Mouse (Mus musculus): Measurements from ENCODE around the gene Rab11fip5. TPM values are rescaled to one million over a fixed set of nuclear protein-coding genes. Genes with fewer than 3 reads are reported as not detected.
A peak's percentile ranks its signal among the peaks of the same experiment; 100 is the strongest.

Rab11fip5 gene
- polyA plus RNA-seq (2012; rRNA removed), result 3.0 and 3.8 TPM in 2 replicates

GRCm38 (mm10) chr6:85373951-85374733, at the start of gene Rab11fip5:
Gene Rab11fip5, minus strand, starts transcription at chr6:85374634.
- WGBS, result 5% methylated on average over 80 of the region's 80 CpGs
- Histone ChIP-seq H3K4me3 (ENCODE audit: low read depth, low read length) (peak within 1 kb of the TSS; percentile 83), H3K27ac (ENCODE audit: insufficient read depth, low read depth, low read length) (no peak within 1 kb of the TSS), H3K36me3 (ENCODE audit: control insufficient read depth, insufficient read depth, low read length) (no peaks in the 10 kb centered on the region), H3K27me3 (ENCODE audit: control insufficient read depth, insufficient read depth, low read length) (peaks cover 2% of the 10 kb centered on the region; the same call in 1 of the 2 replicates), H3K4me1 (ENCODE audit: control insufficient read depth, insufficient read depth, insufficient read length, low read length) (peaks cover 6% of the 10 kb centered on the region)
- TF ChIP-seq POLR2A (IDR thresholded peaks at IDR 0.05; ENCODE audit: low read depth, low read length), result no peak
- no peak for TF ChIP-seq CTCF (IDR thresholded peaks at IDR 0.05; ENCODE audit: extremely low read depth, insufficient read length, insufficient replicate concordance, low read depth, low read length)

- 0 out of 2 replicates have a peak, but pooled peaks cover 6% of the 10 kb centered on the region for H3K27me3 ChIP-seq (ENCODE audit: control insufficient read depth, insufficient read depth, low read length)
- H3K4me1 ChIP-seq (ENCODE audit: control insufficient read depth, insufficient read depth, insufficient read length, low read length), result no peaks in the 10 kb centered on the region
- TF ChIP-seq POLR2A (IDR thresholded peaks at IDR 0.05; ENCODE audit: low read depth, low read length) (no peak), CTCF (IDR thresholded peaks at IDR 0.05; ENCODE audit: extremely low read depth, insufficient read length, insufficient replicate concordance, low read depth, low read length) (no peak)
- no peak within 1 kb of the TSS for H3K4me3 ChIP-seq (ENCODE audit: low read depth, low read length)
- 32% methylated on average over 28 of the region's 28 CpGs for WGBS
- no peak within 1 kb of the TSS for H3K27ac ChIP-seq (ENCODE audit: insufficient read depth, low read depth, low read length)
- H3K36me3 ChIP-seq (ENCODE audit: control insufficient read depth, insufficient read depth, low read length), result no peaks in the 10 kb centered on the region
Measured at GRCm38 (mm10) chr6:85423836-85424379, 49.5 kb upstream of the Rab11fip5 start, which contains the start of gene Noto. Gene Noto, plus strand, starts transcription at chr6:85423886.

- 66% methylated on average over 2 of the region's 2 CpGs for WGBS
- no peaks in the 10 kb centered on the region for H3K4me1 ChIP-seq (ENCODE audit: control insufficient read depth, insufficient read depth, insufficient read length, low read length)
- no peaks in the 10 kb centered on the region for H3K36me3 ChIP-seq (ENCODE audit: control insufficient read depth, insufficient read depth, low read length)
- no peak overlapping the region for H3K27ac ChIP-seq (ENCODE audit: insufficient read depth, low read depth, low read length)
- TF ChIP-seq POLR2A (IDR thresholded peaks at IDR 0.05; ENCODE audit: low read depth, low read length) (no peak), CTCF (IDR thresholded peaks at IDR 0.05; ENCODE audit: extremely low read depth, insufficient read length, insufficient replicate concordance, low read depth, low read length) (no peak)
- H3K4me3 ChIP-seq (ENCODE audit: low read depth, low read length), result no peak overlapping the region
- 0 out of 2 replicates have a peak, but pooled peaks cover 6% of the 10 kb centered on the region for H3K27me3 ChIP-seq (ENCODE audit: control insufficient read depth, insufficient read depth, low read length)
Measured at GRCm38 (mm10) chr6:85419150-85419549, 44.7 kb upstream of the Rab11fip5 start.

GRCm38 (mm10) chr6:85415829-85416228, 41.4 kb upstream of the Rab11fip5 start:
- no peak for TF ChIP-seq POLR2A (IDR thresholded peaks at IDR 0.05; ENCODE audit: low read depth, low read length)
- TF ChIP-seq CTCF (IDR thresholded peaks at IDR 0.05; ENCODE audit: extremely low read depth, insufficient read length, insufficient replicate concordance, low read depth, low read length), result no peak
- Histone ChIP-seq H3K36me3 (ENCODE audit: control insufficient read depth, insufficient read depth, low read length) (no peaks in the 10 kb centered on the region), H3K4me1 (ENCODE audit: control insufficient read depth, insufficient read depth, insufficient read length, low read length) (no peaks in the 10 kb centered on the region), H3K27ac (ENCODE audit: insufficient read depth, low read depth, low read length) (no peak overlapping the region), H3K4me3 (ENCODE audit: low read depth, low read length) (no peak overlapping the region), H3K27me3 (ENCODE audit: control insufficient read depth, insufficient read depth, low read length) (no peaks in the 10 kb centered on the region)
- WGBS, result 18% methylated on average over 3 of the region's 3 CpGs

- Histone ChIP-seq H3K27ac (ENCODE audit: insufficient read depth, low read depth, low read length) (no peak overlapping the region), H3K36me3 (ENCODE audit: control insufficient read depth, insufficient read depth, low read length) (no peaks in the 10 kb centered on the region), H3K27me3 (ENCODE audit: control insufficient read depth, insufficient read depth, low read length) (peaks cover 13% of the 10 kb centered on the region), H3K4me3 (ENCODE audit: low read depth, low read length) (no peak overlapping the region), H3K4me1 (ENCODE audit: control insufficient read depth, insufficient read depth, insufficient read length, low read length) (no peaks in the 10 kb centered on the region)
- peak; percentile 69; the same call in 1 of the 2 replicates for TF ChIP-seq CTCF (IDR thresholded peaks at IDR 0.05; ENCODE audit: extremely low read depth, insufficient read length, insufficient replicate concordance, low read depth, low read length)
- TF ChIP-seq POLR2A (IDR thresholded peaks at IDR 0.05; ENCODE audit: low read depth, low read length), result no peak
- WGBS, result 14% methylated on average over 13 of the region's 13 CpGs
Measured at GRCm38 (mm10) chr6:85410771-85411273, 36.4 kb upstream of the Rab11fip5 start.

- Histone ChIP-seq H3K27ac (ENCODE audit: insufficient read depth, low read depth, low read length) (no peak overlapping the region), H3K4me1 (ENCODE audit: control insufficient read depth, insufficient read depth, insufficient read length, low read length) (no peaks in the 10 kb centered on the region), H3K36me3 (ENCODE audit: control insufficient read depth, insufficient read depth, low read length) (no peaks in the 10 kb centered on the region), H3K27me3 (ENCODE audit: control insufficient read depth, insufficient read depth, low read length) (peaks cover 13% of the 10 kb centered on the region), H3K4me3 (ENCODE audit: low read depth, low read length) (no peak overlapping the region)
- 10% methylated on average over 31 of the region's 31 CpGs for WGBS
- TF ChIP-seq POLR2A (IDR thresholded peaks at IDR 0.05; ENCODE audit: low read depth, low read length), result no peak
- TF ChIP-seq CTCF (IDR thresholded peaks at IDR 0.05; ENCODE audit: extremely low read depth, insufficient read length, insufficient replicate concordance, low read depth, low read length), result no peak
Measured at GRCm38 (mm10) chr6:85409003-85409402, 34.6 kb upstream of the Rab11fip5 start.

GRCm38 (mm10) chr6:85403039-85403438, 28.6 kb upstream of the Rab11fip5 start:
- no peak overlapping the region for H3K4me3 ChIP-seq (ENCODE audit: low read depth, low read length)
- no peaks in the 10 kb centered on the region for H3K36me3 ChIP-seq (ENCODE audit: control insufficient read depth, insufficient read depth, low read length)
- no peaks in the 10 kb centered on the region for H3K4me1 ChIP-seq (ENCODE audit: control insufficient read depth, insufficient read depth, insufficient read length, low read length)
- TF ChIP-seq POLR2A (IDR thresholded peaks at IDR 0.05; ENCODE audit: low read depth, low read length) (no peak), CTCF (IDR thresholded peaks at IDR 0.05; ENCODE audit: extremely low read depth, insufficient read length, insufficient replicate concordance, low read depth, low read length) (no peak)
- H3K27me3 ChIP-seq (ENCODE audit: control insufficient read depth, insufficient read depth, low read length), result no peaks in the 10 kb centered on the region
- WGBS, result 70% methylated on average over 10 of the region's 10 CpGs
- no peak overlapping the region for H3K27ac ChIP-seq (ENCODE audit: insufficient read depth, low read depth, low read length)
